Mouse (Mus musculus) skeletal muscle tissue, postnatal 0 days (tissue): ENCODE measurements around the gene Tuba1a. TPM values are rescaled to one million over a fixed set of nuclear protein-coding genes. Genes with fewer than 3 reads are reported as not detected.

Source experiments
- polyA plus RNA-seq: library from polyadenylated mRNA; unstranded; fragments of >200 nt; fragmentation: Nextera tagmentation; extraction: Ambion mirVana; gene quantifications from 2 replicates; pipeline ENCODE4 v1.2.1, GENCODE M21; 2015

Tuba1a gene
- polyA plus RNA-seq: 467 and 630 TPM in 2 replicates

DNA sequence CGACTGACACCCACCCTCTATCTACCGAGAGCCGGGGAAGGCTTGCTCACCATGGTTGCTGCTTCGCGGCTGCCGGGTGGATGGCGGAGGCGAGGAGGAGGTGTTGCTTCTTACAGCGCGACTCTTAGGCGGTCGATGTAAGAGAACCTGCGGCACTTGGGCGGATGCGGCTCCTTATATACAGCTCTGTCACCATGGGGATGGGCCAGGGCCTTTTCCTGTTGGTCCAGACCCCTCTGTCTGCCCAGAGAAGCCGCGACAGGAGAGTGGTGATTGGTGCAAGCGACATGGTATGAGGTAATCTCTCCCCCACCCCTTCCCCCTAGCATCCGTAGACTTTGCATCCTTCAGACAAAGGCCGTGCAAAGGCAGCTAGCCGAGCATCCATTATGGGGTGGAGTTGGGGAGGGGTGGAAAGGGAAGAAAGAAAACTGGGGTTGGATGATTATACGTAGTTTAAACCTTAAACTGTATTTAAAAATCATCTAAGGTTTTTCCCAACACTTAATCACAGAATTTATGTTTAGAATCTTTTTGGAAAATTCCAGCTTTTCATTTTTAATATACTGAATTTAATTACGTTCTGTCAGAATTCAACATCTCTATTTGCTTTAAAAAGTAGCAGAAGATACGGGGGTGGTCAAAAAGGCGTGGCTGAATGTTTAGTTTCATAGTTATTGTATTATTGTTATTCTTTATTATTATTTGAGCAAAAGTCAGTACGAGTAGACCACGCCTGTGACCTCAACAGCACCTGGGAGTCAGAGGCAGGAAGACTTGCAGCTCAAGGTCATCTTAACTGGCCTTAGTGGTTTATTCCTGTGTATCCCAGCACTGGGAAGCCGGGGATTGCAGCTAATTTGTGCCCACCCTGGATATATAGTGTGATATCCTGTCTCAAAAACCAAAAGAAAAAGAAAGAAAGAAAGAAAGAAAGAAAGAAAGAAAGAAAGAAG is at the start of gene Tuba1a, which contains the start of gene Gm49450:
Gene Tuba1a, minus strand, starts transcription at position 303 of the 956 bp plus-strand sequence.
Gene Gm49450, minus strand, starts transcription at position 151 of the 956 bp plus-strand sequence.

DNA sequence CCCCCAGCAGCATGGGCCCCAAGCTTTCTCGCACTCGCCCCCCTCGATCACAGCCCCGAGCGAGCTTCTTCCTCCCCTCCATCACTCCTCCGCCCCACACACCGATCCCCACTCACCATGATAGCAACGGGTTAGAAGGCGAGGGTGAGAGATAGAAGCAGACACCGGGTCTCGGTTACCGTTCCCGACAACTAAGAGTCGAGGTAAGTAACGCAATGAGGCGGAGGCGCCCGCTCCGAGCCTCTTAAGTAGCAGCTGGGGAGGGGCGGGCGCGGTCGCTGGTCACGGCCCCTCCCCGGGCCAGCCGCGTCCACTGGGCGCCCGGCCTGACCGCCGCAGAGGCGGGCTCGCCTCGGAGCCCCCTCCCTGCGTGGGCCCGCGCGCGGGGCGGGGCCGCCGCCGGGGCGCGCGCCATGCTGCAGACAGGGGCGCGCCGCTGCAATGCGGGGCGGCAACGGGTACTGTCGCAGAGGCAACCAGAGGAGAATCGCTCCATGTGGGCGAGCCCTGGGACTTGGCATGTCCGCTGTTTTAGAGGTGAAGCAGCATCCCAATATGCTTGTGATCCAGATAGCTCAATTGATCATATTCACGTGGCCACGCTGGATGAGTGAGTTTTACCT is 19.2 kb downstream of the Tuba1a start, which contains the start of gene Tuba1b:
Gene Tuba1b, minus strand, starts transcription at position 349 of the 623 bp plus-strand sequence.

DNA sequence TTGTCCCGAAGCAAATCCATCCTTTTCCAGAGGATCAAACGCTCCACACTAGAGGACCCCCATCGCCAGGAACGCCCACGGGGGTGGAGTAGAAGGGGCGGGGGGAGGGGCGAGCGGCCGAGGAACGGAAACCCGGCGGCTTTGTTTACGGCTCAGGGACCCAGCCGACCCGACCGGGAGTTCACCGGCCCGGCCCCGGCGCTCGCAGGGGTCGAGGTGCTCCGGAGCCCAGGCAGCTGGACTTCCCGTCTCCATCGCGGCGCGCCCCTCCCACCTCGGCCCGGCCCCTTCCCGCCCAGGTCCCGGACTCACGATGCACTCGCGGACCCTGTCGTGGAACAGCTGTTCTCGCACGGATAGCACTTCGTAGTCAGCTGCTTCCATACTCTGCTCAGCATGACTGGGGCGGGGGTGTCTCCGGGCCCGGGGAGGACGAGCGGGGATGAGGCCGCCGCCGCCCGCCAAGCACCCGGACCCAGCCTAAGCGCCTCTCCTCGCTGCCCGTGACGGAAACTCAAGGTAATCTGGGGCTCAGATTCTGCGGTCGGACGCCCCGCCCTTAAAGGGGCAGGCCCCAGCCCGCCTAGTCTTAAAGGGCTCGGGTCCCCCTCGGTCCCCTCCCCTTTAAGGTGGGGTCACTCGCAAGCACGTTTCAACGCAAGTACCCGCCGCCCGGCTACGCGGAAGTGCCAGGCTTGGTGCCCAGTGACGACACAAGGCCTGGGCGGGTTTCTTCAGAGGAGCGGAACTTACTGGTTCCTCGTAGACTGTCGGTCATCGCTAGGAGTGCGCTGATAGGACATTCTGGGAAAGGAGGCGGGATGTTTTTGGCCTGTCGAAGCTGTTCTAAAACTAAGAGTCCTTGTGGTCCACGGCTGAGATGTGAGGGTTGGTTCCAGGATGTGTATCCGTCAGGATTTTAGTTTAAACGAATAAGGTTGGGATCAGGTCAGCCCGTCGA is 35.7 kb downstream of the Tuba1a start, which contains the start of gene Lmbr1l:
Gene Lmbr1l, minus strand, starts transcription at position 694 of the 961 bp plus-strand sequence.

Other genes with a start within 250 kb of the Tuba1a start
- 0.09 TPM in 2 replicates for gene Ccdc65, start 245.5 kb downstream of the Tuba1a start, polyA plus RNA-seq
- gene Fkbp11, start 225.5 kb downstream of the Tuba1a start, polyA plus RNA-seq: 25.1 and 47.1 TPM in 2 replicates
- 11.0 and 13.7 TPM in 2 replicates for gene Arf3, start 190.5 kb downstream of the Tuba1a start, polyA plus RNA-seq
- gene Wnt10b, start 175.6 kb downstream of the Tuba1a start, polyA plus RNA-seq: 0.28 and 0.37 TPM in 2 replicates
- 0.09 and 0.13 TPM in 2 replicates for gene Wnt1, start 163.8 kb downstream of the Tuba1a start, polyA plus RNA-seq
- not detected in 2 replicates for gene Ddn, start 144.2 kb downstream of the Tuba1a start, polyA plus RNA-seq
- 45.5 and 53.7 TPM in 2 replicates for gene Prkag1, start 122.2 kb downstream of the Tuba1a start, polyA plus RNA-seq
- 6.1 and 6.8 TPM in 2 replicates for gene Kmt2d, start 82.5 kb downstream of the Tuba1a start, polyA plus RNA-seq
- 4.3 and 6.7 TPM in 2 replicates for gene Rhebl1, start 59.2 kb downstream of the Tuba1a start, polyA plus RNA-seq
- 4.0 and 4.3 TPM in 2 replicates for gene Dhh, start 55.2 kb downstream of the Tuba1a start, polyA plus RNA-seq
- 8.9 and 9.5 TPM in 2 replicates for gene Lmbr1l, start 35.5 kb downstream of the Tuba1a start, polyA plus RNA-seq
- gene Tuba1b, start 19.1 kb downstream of the Tuba1a start, polyA plus RNA-seq: 399 and 497 TPM in 2 replicates
- gene Gm49450, start 152 bp downstream of the Tuba1a start, polyA plus RNA-seq: not detected in 2 replicates
- gene Tuba1c, start 76.2 kb upstream of the Tuba1a start, polyA plus RNA-seq: 32.2 and 35.7 TPM in 2 replicates
- 0.68 and 1.4 TPM in 2 replicates for gene Prph, start 101.5 kb upstream of the Tuba1a start, polyA plus RNA-seq
- 5.8 and 7.8 TPM in 2 replicates for gene Troap, start 120.9 kb upstream of the Tuba1a start, polyA plus RNA-seq
- gene C1ql4, start 134.1 kb upstream of the Tuba1a start, polyA plus RNA-seq: not detected in 2 replicates
- gene Dnajc22, start 139.5 kb upstream of the Tuba1a start, polyA plus RNA-seq: 0.11 TPM in 1 of 2 replicates, not detected in the other
- gene Spats2, start 172.2 kb upstream of the Tuba1a start, polyA plus RNA-seq: 12.8 and 14.5 TPM in 2 replicates